Mouse (Mus musculus) kidney, postnatal 14 days (tissue): Measurements from ENCODE around the gene Gm8122.
"Not testable (repeated sequence)": the region's sequence is repeated elsewhere in the genome, so short reads cannot be mapped to it uniquely, and the experiment has no call there.

ENCODE experiments used
- DNase-seq: peaks from one replicate; pipeline ENCODE4 v3.0.0; 2022; ENCODE audit warnings: mixed read lengths

The Gm8122 gene

DNA sequence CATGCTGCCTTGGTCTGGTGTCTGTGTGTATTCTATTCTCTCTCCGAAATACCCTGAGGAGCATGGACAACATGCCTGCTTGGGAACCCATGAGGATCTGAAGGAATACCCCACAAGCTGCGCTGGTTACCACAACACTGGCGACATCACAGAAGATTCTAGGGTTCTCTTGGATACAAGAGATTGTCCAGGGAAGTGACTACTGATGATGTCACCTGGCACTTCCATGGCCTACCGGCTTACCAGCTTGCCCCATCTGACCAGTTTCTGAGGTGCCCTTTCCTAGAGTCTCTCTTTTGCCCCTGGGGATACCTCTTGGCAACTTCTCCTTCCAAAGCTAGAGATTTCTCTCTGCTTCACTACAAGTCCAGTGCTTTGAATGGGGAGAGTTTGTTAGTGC, at the start of gene Gm8122:
Gene Gm8122 (minus strand): TSS at position 101 of the 400 bp plus-strand sequence.
- not testable (repeated sequence) for DNase-seq

DNA sequence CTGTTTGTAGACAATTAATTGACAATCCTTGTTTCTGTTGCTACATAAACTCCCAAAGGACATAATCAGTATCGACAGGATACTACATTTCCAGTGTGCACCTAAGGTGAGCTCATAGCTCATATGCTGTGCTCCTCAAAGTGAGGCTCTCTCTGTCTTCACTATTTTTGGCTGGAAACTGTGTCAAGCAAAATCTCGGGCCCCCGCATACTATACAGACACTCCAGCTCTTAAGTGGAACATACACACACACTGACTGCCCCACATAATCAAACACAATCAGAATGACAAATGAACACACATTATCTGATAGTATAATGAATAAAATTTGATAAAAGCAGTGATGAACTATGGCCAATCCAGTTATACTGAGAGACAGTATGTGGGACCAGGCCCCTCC, 43.6 kb upstream of the Gm8122 start:
- peak; percentile 28 for DNase-seq

DNA sequence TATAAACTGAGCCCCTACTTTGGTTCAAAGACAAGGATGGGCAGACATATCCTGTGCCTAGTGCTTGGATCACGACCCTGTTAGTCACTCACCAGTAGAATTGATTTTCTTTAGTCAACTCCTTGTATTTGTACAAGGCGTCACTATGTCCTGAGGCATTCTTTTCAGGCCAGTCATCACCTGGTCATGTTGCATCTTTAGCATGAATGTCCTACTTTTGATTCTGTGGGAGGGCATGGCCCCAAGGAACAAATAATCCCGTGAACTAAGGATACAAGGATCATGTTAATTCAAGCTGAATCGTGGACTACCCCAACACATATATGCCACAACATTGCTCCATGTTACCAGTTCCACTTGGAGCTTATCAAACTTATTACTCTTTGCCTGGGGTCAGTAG, 43.0 kb upstream of the Gm8122 start:
- peak; percentile 17 for DNase-seq

DNA sequence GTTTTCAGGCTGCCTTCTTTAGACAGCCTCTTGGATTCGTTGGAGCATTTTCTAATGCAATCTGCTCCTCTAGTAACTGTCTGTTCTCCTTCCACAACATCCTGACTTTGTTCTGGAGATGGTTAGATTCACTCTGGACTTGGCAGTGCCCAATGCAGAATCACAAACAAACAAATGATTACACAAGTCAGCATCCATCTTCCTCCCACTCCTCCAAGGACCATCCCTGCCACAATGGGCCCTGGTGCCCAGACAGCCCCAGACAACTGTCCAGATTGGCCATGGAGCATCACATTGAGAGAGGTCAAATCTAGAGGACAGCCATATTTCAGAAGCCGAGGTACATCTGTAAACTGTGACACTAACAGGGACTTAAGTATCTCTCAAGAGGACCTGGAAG, 42.4 kb upstream of the Gm8122 start:
- not testable (repeated sequence) for DNase-seq

DNA sequence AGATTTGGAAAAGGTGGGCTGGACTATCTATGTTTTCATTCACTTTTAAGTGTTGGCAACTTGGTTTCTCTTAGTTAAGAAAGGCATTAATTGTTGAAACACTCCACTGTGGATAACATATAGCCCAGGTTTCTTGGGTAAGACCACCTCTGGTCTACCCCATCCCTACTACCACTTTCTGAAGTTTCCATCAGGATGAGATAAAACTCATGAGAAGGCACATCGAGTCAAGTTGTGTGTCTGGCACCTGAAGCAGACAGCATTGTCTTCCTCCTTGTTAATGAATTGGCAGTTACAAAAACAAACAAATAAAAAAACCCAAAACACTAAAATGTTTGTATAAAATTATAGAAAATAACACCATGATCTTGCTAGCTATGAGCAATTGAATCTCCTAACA, 40.6 kb upstream of the Gm8122 start:
- DNase-seq = peak; percentile 9

DNA sequence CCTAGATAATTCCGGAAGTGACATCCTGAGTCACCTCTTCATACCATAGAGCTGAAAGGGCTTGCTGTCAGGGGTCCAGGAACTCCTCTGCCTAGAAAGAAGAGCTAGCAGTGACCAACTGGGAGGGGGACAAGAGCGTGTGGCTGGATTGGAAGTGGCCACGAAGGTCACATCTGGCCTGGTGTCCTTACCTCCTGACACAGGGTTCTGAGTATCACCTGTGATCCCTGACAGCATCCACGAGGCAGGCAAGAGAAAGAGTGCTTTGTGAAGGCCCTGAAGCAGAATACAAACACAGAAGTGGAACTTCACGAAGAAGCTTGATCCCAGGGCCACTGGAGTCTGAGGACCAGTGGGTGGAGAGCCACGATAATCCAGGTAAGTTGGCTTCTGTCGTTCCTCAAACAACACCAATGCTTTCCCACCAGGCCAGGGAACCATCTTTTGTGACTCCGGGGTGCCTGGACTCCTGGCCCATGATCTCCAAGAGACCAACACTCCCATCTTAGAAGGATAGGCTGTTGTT, 39.9 kb upstream of the Gm8122 start, which contains the start of gene Gm9732:
Gene Gm9732 (plus strand): TSS at position 51 of the 526 bp plus-strand sequence.
- DNase-seq = peak; percentile 14

DNA sequence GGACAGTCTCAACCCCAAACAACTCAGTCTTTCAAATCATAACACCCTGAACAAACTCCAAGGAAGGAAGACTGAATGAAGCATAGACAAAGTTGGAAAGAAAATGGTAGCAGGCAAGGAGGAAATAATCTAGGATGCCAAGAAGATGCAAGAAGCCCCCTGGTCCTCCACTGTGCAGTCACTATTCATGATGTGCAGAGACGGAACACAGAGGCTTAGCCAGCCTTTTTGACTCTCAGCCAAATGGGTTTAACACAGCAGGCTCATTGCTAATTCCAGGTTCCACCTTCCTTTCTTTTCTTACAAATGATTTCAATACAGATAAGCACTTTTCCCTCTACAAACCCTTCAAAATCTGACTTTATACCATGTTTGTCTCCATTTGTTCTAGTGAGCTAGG, 38.1 kb upstream of the Gm8122 start:
- not testable (repeated sequence) for DNase-seq

DNA sequence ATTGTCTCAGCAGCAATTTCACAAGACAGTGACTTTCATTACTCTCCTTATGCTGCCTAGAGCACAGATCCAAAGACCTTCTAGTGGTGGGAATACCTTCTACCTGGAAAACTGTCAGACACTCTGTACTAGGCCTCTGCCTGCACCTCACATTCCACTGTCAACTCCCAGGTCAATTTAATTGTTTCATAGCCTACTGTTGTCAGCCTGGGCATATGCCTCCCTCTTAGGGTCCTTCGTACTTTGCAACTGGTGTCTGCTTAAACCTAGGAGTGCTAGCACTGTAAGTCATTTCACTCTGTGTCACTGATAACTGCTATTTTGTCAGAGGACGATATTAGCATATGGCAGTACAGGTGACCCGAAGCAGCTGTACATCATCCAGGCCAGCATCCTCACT, 34.1 kb upstream of the Gm8122 start:
- DNase-seq = not testable (repeated sequence)

DNA sequence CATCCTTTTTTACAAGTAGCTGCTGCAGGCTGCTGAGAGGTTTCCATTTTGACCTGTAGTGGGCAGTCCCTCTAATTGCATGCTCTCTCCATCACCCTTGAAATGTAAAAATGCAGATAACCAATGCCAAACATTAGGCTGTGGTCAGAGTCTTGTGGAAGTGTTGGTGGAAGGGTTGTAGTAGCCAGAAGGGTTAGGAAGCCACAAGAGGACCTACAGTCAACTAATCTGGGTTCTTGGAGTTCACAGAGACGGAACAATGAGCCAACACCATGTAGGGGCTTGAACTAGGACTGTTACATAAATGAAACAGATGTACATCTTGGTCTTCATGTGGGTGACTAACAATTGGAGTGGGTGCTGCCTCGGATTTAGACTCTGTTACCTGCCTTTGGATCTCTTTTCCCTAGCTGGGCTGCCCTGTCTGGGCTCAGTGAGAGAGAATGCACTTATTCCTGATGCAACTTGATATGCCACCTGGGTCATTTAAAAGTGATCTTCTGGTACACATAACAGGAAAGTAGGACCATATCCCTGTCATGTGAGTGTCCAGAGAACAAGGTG, 33.5 kb upstream of the Gm8122 start:
- not testable (repeated sequence) for DNase-seq

DNA sequence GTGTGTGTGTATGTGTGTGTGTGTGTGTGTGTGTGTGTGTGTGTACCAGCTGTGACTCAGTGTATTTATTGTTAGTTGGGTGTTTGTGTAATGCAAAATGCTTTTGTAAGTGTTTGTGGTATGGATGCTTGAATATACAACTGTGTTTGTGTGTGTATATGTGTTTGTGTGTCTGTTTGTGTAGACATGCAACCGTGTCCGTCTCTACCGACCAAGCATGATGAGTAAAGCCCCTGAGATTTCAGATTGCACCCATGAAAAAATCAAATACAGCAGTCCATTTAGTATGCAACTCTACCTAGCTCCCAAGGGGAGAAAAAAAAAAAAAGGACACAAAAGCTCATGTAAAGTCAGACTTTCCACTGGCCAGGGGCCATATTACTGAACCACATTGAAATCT, 28.3 kb upstream of the Gm8122 start:
- DNase-seq = not testable (repeated sequence)

DNA sequence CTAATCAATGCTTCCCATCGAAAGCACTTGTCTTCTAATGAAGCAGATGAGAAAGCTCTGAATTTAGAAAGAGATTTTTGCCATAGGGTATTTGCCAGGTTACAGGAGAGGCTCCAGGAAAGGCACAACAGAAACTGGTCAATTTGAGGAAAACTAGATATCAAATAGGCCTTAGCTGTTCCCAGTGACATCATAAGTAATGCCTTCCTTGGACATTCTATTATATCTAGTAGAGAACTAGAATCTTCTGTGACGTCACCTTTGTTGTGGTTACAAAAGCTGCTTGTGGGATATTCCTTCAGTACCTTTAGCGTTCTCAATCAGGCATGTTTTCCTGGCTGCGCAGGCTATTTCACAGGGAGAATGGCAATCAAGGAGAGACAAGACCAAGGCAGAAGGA, 23.2 kb upstream of the Gm8122 start, which contains the start of gene Gm8126:
Gene Gm8126 (plus strand): TSS at position 301 of the 400 bp plus-strand sequence.
- not testable (repeated sequence) for DNase-seq

DNA sequence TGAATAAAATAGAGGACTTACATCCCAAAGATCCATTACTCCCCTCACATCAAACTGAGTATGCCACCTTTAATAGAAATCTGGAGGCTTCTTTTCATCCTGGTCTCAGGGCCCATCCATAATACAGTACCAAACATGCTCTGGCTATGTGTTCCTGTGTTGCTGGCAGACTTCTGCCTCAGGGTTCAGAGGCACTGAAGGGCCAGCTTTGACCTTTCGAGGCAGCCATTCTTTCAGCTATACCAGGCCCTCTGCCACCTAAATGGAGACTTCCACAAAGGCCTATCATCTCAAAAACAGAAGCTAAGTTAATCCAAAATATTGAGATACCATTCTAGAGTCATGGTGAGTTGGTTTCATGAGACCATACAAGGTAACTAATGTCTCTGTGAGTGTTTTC, 21.4 kb upstream of the Gm8122 start:
- DNase-seq = not testable (repeated sequence)

DNA sequence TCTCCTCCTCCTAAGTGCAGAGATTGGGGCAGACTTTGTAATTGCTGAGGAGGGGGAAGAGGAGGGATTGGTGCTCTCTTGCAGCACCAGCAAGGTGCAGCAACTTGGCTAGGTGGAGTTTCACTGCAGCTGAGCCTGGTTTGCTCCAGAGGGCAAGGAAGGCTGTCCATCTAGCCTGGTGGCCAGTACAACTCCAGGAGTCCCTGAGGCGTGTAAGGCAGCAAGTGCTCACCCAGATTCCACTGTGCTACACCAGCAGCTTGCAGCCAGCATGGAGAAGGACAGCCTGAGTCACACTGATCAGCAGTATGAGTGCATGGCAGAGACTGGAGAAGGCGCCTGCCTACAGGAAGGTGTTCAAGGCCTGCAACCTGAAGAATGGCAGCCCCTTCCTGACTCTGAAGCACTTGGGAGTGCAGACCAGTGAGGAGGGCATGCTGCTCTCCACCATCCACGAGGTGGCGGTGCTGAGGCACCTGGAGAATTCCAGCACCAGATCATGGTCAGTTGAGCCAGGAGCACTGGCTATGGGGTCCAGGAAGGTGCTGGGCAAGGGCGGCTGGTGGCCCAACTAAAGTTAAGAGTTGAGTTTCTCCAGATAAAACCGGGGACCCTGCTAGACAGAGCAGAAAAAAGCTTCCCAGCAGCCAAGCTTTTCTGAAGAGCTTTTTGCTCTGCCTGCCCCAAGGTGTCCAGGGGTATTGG, 15.6 kb upstream of the Gm8122 start:
- not testable (repeated sequence) for DNase-seq

DNA sequence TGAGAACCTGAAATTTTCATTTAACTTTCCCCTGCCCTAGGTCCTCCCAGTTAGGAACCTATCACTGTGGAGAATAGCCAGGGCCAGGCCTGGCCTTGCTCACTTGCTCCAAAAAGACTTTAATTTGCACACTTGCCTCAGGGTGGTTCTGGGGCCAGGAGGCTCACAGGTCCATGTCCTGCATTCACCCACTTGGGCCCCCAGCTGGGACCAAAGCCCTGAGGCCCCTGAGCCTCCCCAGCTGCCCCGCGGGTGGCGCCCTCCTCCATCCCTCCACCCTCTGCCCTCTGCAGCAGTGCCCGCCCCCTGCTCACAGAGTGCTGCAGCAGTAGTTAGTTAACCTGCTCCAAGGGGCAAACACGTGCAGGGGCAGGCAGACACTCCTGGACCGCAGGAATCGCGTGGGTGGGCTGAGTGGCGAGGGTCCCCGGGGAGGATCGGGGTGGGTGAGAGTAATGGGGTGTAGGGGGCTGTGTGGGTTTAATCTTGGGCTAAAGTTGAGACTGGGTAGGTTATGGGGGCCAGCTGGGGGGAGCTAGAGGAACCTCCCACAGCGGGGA, 14.6 kb upstream of the Gm8122 start:
- not testable (repeated sequence) for DNase-seq

DNA sequence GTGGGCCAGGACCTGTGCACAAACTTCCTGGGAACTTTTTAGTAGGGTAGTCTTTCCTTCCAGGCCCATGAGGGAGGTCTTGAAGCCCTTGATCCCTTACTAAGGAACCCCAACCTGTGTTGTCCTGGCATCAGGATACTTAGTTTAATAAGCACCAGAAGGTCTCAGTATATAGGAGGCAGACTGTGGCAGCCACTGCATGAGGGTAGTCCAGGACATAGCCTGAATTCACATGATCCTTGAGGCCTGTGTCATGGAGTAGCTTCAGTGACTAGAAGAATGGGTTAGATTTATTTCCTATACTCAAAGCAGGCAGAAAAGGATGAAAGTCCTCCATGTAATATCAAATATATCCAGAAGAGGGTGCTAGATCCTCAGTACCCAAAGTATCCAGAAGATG, 2.7 kb upstream of the Gm8122 start:
- DNase-seq = not testable (repeated sequence)
